Mouse (Mus musculus) C2C12 (cell line): ENCODE data around the gene Hmg20a.

Source experiments
- CEBPB ChIP-seq: IDR thresholded peaks from one replicate; pipeline ENCODE4 v1.6.1; 2011; ENCODE audit warnings: low read depth, mild to moderate bottlenecking, control low read depth, moderate library complexity
- CTCF ChIP-seq: IDR thresholded peaks from one replicate; pipeline ENCODE4 v1.5.1; 2011; ENCODE audit not compliant: control insufficient read depth, insufficient read depth, insufficient read length
- MAX ChIP-seq: IDR thresholded peaks from one replicate; pipeline ENCODE4 v1.6.1; 2011; ENCODE audit warnings: mild to moderate bottlenecking, control low read depth
- MYOG ChIP-seq: IDR thresholded peaks from one replicate; pipeline ENCODE4 v1.6.1; 2011; ENCODE audit not compliant: control insufficient read depth, insufficient read length; ENCODE audit errors: extremely low read depth
- USF1 ChIP-seq: IDR thresholded peaks from one replicate; pipeline ENCODE4 v1.6.1; 2011; ENCODE audit warnings: low read depth, mild to moderate bottlenecking, control low read depth, moderate library complexity

DNA sequence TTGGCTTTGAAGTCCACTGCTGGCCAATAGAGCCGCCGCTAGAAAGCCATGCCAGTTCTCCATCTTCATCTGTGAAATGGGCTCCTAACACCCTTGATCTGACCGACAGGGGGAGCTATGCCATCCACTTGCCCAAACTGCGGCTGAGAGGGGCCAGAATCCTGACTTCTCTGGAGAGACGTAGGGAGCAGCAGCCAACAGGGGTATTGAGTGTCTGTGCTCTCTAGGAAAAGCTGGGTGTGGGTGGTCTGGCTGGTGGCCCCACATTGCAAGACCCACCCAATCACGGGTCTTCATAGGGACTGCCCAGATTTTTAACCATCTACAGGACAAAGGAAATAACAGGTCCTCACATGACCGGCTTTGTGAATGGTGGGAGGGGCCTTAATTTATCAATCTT, 116.3 kb downstream of the Hmg20a start:
- TF ChIP-seq CTCF (no peak), MYOG (no peak), USF1 (no peak), CEBPB (no peak), MAX (no peak)
